Mouse (Mus musculus) heart, postnatal 4 days (tissue): ENCODE data around the gene Wdr4. TPM values are rescaled to one million over a fixed set of nuclear protein-coding genes. Genes with fewer than 3 reads are reported as not detected.
"Not testable (repeated sequence)": the region's sequence is repeated elsewhere in the genome, so short reads cannot be mapped to it uniquely, and the experiment has no call there.

Experiments used
- DNase-seq: peaks from one replicate; pipeline ENCODE4 v3.0.0; 2021
- total RNA-seq, 2 experiments: library from RNA; stranded (reverse); gene quantifications; 2 replicates each; pipeline ENCODE4 v1.2.3; 2021

The Wdr4 gene
- total RNA-seq, result 10 to 100 TPM; 15.9 to 16.4 TPM

- DNase-seq, result peak; percentile 99
Observed at GRCm38 (mm10) chr17:31519946-31520838, at the start of gene Wdr4, which contains the start of gene Ndufv3. Gene Wdr4, minus strand, starts transcription at chr17:31519980. Gene Ndufv3, plus strand, starts transcription at chr17:31520115.

- no peak for DNase-seq
Observed at GRCm38 (mm10) chr17:31566276-31566675, 46.5 kb upstream of the Wdr4 start.

DNA sequence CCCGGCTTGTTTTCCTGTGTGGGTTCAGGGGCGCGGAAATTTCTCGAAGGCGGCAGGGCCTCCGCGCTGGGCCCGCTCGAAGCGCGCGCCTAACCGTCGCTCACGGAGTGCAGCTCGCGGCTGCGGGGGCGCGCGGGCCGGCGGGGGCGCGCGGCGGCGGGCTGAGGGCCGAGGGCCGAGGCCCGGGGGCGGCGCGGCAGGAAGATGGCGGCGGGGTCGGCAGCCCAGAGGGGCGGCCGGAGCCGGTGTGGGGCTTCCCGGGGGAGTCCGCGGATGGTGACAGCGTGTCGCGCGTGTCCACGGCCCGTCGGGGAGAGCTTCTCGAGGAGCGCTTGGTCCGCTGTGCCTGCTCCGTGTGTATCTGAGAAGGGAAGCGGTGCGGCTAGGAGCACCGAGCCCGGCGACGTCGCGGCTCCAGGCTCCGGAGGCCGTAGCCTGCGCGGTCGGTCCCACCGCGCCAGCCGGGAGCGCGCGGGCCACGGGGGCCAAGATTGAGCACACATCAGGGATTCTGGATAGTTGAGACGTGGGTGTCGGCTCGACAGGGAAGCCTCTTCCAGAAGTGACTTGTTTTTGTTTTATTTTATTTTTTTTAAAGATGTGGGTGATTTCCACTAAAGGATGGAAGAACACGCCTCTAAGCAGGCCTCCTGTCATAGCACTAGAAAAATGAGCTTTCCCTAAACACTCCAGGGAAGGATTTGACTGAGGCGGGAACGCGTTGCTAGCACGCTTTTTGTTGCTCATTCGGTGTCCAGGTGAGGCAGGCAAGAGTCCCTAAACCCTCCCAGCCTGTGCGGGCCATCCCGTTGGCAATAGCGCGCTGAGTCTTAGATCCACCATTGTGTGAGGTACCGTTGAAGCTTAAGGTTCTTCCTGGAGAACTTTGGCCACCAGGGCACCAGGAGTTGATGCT, 45.6 kb upstream of the Wdr4 start:
- DNase-seq, result peak; percentile 77

DNA sequence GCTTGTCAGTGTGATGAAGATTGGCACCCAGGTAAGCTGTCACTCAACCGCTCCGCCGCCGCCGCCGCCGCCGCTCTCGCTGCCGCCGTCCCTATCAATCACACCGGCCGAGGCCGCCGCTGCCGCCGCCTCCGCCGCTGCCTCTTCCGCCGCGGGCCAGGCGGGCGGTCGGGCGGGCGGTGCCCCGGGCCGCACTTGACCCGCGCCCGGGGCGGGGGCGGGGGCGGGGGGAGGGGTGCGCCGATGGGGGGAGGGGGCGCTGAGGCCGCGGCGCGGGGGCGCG, 45.0 kb upstream of the Wdr4 start:
- DNase-seq, result no peak

- DNase-seq, result peak; percentile 99
Observed at GRCm38 (mm10) chr17:31564015-31564857, 44.5 kb upstream of the Wdr4 start, which contains the start of gene Pknox1. Gene Pknox1, plus strand, starts transcription at chr17:31564734.

DNA sequence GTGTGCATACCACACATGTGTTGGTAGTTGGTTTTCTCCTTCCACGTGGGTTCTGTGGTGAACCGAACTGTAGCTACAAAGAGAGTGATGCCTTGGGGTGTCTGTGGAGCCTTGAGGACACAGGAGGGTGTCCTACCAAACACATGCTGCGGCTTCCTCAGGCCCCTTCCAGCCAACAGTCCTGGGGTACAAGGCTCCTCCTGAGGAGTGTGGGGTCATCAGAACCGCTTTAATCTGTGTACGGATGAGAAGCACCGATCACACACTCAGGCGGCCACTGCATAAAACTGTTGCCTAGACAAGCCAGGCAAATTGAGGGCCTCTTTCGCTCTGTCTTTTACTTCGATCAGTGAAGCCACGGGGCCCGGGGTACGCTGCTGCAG, 43.8 kb upstream of the Wdr4 start:
- DNase-seq, result peak; percentile 39

DNA sequence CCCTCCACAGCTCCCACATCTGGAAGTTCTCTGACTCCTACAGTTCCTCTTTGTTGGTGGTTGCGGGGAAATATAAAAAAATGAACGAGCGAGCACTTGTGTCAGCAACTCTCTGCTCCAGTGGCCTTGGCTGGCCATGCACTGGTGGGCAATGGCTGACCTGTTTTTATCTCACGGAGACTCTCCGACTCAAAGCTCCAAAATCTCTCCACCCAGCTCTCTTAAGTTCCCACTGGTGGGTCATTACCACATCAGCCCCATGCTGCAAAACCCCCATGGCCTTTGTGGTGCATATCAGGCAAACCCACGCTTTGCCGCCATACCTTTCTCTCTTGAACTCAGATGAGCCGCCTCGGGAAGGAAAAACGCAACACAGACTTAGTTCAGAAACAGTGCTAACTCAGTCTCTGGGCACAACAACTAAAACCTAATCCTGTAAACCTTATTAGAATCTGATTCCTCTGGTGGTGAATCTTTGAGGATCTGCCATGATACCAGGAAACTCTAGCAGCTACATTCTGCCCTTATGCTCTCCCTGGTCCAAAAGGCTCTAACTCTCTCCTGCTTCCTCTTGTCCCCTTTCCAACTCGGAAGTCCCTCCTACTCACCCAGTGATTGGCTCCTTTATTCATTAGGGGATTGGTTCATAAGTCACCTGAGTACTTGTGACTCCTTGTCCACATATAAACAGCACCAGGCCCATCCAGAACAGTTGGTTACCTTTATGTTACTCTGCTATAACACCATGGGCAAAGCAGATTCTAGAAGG, 39.4 kb upstream of the Wdr4 start:
- DNase-seq, result no peak

- no peak for DNase-seq
Observed at GRCm38 (mm10) chr17:31557947-31558542, 38.3 kb upstream of the Wdr4 start.

DNA sequence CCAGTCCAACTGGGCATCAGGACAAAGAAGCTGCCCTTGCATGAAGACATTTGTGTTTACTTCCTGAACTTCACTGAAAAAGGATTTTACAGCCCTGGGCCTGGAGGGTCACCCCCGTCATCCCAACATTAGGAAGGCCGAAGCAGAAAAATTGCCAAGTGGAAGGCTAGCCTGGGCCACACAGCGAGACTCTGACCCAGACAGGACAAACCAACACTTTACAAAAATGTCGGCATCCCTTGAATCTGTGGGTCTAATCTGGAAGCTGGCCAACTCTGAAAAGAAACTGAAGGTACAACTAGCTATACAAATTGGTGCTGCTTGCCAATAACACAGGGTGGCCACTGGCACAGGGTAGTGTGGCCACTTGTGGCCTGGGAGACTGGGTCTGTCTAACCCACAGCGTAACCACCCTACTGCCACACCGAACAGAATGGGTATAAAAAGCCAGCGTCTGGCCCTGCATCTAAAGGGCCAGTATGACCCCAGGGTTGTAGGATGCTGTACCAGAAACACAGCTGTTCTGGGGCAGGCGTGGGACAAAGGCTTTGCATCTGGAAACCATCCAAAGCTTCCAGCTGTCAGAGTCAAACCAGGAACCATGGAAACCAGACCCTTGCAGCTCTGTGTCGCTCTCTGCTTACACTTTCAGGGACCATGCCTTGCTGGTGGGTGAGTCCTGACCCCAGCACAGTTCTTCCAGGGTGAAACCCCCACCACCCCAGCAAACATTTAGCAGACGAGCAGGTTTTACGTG, 37.5 kb upstream of the Wdr4 start:
- DNase-seq, result peak; percentile 64

DNA sequence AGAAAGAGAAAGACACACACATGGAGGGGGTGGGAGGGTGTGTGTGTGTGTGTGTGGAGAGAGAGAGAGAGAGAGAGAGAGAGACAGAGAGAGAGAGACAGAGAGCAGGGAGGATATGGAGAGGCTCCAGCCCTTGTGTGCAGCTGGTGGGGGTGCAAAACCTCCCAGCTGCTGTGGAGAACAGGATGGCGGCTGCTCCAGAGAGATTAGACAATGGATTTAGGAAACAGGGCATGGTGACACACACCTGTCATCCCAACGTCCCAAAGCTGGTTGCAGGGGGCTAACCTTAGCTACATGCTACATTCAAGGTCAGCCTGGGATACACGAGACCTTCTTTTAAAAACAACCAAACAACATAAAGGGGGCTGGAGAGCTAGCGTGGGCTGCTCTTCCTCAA, 36.5 kb upstream of the Wdr4 start:
- peak; percentile 17 for DNase-seq

DNA sequence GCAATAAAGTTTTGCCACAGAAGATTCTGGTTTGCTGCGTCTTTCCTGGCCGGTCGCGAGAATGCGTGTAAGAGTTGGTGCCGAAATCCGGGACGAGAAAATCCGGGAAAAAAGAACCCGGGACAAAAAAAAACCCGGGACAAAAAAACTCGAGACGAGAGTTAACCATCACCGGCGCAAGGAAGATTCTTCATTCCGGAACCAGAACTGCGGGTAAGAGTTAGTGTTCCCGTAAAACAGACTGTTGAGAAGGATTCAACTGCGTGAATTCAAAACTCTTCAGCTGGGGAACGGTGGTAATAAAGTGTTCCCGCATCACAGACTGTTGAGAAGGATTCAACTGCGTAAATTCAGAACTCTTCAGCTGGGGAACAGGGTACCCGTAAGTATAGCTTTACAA, 32.8 kb upstream of the Wdr4 start:
- not testable (repeated sequence) for DNase-seq

DNA sequence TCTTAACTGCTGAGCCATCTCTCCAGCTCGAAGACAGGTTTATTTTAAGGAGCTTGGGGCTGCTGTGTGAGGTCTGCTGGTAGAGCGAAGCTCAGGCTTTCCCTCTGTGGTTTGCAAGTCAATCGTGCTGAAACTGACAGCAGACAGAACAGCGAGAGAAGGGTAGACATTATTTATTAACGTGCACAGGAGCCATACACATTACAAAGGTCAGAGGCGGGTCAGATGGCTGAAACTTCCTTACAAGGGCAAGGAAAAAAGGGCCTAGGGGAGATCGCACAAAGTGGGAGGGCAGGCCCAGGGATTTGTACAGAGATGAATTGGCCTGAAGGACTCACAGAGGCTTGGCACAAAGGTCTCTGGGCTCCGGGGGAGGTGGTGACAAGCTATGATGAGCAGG, 29.6 kb upstream of the Wdr4 start:
- DNase-seq, result no peak

GRCm38 (mm10) chr17:31547974-31548373, 28.2 kb upstream of the Wdr4 start:
- DNase-seq, result no peak

DNA sequence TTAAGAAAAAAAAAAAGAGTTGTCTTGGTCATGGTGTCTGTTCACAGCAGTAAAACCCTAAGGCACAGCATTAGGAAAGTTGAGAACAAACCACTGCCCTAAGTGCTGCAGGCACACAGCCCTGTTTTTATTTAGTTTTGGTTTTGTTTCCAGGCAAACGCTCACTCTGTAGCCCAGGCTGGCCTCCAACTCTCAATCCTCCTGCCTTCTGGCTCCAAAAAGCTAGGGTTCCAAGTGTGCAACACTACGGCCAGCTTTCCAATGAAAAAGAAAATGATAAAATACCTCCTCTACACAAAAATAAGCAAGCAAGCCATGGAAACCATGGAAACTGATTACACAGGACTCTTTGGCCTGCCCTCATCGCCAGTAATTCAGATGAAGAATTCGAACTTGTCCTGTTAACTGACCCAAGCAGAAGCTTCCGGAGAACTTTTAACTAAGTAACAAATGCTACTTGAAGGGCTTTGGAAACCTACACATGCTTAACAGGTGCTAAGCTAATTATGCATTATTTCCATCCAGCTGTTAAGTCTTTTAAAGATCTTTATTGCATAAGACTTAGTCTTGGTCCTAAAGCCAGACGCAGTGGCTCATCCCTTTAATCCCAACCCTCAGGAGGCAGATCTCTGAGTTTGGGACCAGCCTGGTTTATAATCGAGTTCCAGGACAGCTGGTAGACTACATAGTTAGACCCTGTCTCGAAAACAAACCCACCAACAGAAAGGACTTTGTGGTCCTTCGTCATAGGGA, 26.8 kb upstream of the Wdr4 start:
- DNase-seq, result no peak

GRCm38 (mm10) chr17:31543574-31543973, 23.8 kb upstream of the Wdr4 start:
- no peak for DNase-seq

DNA sequence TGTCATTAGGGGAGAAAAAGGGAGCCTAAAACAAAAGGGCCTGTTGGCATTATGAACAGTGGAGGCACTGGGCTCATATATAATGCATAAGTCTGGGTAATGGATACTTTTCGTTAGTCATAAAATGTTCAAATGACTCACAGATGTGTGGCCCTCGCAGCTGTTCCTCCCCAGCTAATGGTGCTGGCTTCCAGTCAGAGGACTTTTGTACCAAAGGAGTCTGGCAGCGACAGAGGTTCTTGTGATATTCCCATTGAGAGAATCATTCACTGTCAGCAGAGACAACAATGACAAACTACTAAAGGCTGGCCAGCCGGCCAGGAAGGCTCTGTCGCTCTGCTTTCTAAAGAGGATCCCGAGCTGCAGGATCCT, 21.7 kb upstream of the Wdr4 start:
- DNase-seq, result peak; percentile 14

DNA sequence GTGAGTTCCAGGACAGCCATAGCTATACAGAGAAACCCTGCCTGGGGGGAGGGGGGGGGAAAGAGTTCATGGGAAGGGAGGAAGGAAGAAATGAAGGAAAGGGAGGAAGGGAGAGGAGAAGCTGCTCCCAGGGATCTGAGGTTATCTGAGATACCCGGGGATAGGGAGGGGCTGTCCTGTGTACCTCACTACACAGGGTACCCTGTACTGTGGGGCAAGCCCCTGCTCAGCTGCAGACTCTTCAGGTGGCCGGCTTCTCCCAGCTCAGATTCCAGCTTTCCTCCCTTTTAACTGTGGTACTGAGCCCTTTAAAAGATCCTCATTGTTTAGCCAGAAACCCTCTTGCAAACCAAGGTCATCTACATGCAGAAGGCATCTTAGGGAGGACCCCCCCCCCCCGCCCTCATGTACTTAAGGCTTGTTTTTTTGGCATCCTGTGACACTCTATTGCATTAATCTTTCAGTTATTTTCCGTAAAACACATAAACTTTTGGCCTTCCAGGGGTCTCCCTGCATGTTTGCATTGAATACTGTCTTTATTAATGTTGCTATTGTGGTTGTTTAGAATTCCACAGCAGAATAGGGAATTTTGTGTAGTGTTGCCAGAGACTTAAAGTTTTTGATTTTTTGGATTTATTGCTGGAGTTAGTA, 21.2 kb upstream of the Wdr4 start:
- no peak for DNase-seq

DNA sequence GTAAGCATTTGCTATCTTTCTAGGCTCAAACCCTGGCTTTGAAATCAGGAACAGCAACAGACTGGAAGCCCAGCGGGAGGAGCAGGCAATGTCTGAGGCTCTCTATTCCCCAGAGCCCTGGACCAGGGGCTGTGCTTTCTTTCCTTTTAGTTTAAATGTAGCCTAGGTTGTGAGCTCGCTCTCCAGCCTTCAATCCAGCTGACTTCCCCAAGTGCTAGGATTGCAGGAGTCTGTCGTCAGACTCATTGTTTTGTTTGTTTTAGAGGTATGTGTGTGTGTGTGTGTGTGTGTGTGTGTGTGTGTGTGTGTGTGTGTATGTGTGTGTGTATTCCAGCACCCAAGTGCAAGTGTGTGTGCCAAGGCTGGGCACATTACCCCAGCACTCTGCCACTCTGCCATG, 20.3 kb upstream of the Wdr4 start:
- no peak for DNase-seq
